Mouse (Mus musculus) megakaryocyte progenitor cell, adult 5-6 weeks (primary cell): ENCODE data around the gene Trmt10b. TPM values are rescaled to one million over a fixed set of nuclear protein-coding genes. Genes with fewer than 3 reads are reported as not detected.

Experiments used
- ATAC-seq: replicated peaks from 2 replicates; pipeline ENCODE4 v1.8.0; 2016; ENCODE audit warnings: mild to moderate bottlenecking, moderate TSS enrichment, inconsistent platforms; ENCODE audit not compliant: poor library complexity
- total RNA-seq, 2 experiments: library from RNA; stranded (forward) in 1 of 2; stranded (reverse) in 1 of 2; fragments of 157-497, 149-512 nt in 1 of 2; fragments of 200-1000 nt in 1 of 2; gene quantifications; 2 replicates each; pipeline versions ENCODE4 v1.2.3 to v1.2.4; 2015 to 2017

Trmt10b gene
- total RNA-seq (2015): 17.3 TPM in 2 replicates
- 21.9 and 25.7 TPM in 2 replicates for total RNA-seq (2017)

DNA sequence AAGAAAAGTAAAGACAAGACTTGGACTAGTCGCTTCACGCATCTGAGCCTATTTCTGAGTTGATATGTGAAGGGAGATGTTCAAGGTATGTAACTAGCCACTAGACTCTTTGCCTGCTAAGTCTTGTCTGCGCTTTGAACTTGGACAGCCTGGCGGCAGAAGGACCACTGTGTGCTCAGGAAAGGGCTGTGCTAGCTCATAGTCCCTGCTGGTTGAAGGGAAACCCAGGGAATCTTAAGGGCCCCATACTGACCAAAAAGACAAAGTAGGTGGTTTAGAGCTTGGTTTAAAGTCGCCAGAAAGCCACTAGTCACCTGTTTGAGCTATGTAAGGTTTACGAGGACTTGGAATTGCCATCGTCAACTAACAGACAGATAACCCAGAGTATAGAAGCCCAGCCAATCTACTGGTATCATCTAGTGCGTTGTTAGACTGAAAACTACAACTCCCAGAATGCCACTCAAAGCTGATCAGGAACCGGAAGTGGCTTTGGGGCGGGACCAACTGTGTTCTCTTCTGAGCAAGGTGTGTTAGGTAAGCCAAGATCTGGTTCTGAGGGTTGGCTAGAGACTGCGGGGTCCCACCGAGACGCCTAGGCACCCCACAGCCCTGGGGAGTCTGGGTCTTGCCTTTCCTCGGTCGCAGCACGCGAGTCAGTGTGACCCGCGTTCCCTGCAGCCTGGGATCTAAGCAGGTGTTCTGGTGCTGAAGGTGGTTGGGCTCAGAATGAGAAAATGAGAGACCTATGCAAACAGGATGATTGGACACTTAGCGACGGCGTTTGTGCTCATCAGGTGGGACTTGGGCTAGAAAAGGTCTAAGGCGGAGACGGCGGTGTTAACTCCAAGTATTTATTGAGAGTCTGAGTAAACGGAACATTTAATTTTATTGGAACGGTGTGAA is at the start of gene Trmt10b:
Gene Trmt10b, plus strand, starts transcription at position 466 of the 903 bp plus-strand sequence.
- peak; percentile 100 for ATAC-seq

DNA sequence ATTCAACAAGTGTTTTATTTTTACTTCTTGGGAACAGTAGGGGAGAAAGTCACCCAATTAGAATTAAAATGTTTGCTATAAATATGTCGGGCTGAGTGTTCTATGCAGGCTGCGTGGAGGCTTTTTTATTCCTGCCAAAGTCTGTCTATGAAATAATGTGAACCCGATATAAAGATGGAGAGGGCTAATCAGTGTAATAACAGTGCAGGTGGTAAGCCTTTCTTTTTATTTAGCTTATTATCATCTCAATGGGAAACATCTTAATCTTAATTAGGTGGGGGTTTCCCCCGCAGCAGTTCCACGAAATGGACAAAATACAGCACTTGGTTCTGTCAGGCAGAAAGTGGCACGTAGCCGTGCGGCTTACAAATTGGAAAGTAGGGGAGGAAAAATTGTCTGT is 45.7 kb upstream of the Trmt10b start:
- ATAC-seq: no peak

DNA sequence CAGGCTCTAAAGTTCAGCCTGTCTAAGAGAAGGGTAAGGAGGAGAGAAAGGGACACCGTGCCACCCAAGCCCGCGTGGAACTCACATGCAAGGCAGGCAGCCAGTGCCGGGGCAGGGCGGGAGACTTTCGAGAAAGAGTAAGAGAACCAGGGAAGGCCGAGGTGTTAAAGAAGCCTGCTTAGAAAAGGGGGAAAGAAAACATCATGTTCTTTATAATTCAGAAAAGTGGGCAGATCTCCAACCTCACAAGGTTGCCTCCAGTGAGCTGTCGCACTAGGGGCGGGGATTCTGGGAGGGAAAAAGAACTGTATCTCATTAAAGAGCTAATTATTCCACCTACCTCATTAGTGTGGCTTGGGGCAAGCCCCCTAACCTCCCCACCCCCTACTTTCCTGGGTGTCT is 44.1 kb upstream of the Trmt10b start:
- no peak for ATAC-seq

DNA sequence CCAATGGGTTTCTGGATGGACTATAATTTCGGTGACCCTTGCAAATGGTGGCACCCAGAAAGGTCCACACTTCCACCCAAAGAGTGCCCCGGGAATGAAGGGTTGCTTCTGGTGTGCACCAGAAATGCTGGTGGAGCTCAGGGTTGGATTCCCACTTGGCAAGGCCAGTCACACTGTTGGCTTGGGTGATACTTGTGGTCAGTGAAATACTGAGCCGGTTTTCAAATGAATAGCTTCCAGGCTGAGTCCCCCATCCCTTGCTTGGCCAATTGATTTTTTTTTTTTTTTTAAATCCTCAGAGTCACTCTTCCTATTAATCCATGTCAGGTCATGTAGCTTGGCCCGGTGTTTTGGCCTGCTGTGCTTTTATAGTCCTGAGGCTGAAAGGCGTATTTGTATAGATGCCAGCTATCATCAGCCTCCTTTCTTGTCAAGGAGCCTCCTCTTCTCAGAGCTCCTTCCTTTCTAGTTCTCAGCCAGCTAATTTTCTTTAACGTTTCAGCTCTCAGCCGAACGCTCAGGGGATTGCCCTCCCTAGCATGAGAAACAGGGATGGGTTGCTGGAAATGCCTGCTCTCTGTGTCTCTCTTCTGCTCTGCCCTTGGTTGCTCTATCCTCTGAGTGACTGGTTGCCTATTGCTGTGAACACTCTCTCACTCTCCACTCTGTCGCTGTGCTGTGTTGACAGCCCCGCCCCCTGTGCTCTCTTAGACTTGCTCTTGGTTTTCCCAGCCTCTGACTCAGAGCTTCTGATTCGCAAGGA is 42.9 kb upstream of the Trmt10b start:
- no peak for ATAC-seq

DNA sequence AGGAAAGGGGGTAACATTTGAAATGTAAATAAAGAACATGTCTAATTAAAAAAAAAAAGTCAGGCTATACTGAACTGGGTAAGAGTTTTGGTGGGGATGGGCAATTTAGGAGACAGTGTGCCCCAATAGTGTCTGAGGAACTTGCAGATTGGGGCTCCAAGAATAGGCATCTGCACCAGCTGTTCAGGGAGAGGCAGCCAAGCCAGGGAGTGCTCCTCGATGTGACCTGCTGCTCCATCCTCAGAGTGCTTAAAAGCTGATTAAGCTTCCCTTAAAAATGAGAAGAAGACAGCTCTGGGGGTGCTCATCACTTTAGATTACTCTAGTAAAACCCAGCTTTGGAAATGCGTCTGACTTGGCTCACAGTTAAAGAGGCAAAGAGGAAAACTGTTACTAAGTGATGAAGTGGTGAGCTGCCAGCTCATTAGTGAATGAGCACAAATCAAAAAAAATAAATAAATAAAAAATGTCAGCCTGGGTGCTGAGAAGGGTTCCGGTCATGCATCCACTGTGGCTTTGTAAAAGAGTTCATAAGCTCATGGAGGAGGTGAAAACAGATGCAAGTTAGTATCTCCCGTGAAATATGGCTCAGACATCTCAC is 37.6 kb upstream of the Trmt10b start:
- ATAC-seq: no peak

DNA sequence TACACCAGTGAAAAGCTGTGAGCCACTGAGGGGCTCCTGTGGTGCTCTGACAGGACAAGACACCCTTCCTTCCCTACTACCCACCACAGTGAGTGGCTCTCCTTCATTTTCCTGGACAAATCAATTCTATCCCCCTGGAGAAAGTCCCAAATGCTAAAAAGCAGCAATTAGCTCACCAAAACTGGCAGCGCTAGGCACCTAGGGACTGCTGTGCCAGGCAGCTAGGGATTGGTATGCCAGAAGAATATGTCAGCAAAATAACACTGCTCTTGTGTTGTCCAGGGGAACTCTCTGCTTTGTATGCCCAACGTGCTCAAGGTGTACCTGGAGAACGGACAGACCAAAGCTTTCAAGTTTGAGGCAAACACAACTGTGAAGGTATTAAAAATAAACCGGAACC is 35.4 kb upstream of the Trmt10b start:
- ATAC-seq: no peak

DNA sequence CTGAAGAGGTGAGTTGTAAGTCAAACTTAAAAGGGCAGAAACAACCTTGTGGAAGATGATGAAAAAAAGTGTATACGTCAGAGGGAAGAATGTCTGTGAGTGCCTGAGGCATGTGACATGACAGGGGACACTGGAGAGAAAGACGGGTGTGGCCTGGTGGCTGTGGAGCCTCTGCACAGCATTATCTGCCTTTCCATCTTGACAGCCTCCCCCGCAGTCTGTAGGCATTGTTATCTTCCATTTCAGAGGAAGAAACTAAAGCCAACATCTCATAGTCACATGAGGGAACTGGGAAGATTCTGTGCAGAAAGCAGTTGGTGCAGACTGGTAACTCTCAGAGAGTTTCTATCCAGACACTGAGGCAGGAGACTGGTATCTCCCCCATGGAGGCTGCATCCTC is 29.0 kb upstream of the Trmt10b start:
- ATAC-seq: peak; percentile 97

DNA sequence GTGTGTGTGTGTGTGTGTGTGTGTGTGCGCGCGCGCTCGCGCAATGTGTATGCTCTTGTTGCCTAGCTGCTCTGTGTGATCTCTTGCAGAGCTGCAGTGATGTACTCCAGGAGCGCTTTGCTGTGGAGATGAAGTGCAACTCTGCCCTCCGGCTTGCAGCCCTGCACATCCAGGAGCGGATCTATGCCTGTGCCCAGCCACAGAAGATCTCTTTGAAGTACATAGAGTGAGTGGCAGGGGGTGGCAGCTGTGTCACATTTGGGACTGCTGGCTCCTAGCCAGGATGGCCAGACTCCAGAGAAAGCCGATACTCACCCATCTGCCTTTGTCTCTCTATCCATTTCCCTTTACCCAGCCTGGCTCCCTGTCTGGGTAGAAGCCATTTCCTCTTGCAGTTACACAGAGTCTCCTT is 25.9 kb upstream of the Trmt10b start:
- ATAC-seq: no peak

DNA sequence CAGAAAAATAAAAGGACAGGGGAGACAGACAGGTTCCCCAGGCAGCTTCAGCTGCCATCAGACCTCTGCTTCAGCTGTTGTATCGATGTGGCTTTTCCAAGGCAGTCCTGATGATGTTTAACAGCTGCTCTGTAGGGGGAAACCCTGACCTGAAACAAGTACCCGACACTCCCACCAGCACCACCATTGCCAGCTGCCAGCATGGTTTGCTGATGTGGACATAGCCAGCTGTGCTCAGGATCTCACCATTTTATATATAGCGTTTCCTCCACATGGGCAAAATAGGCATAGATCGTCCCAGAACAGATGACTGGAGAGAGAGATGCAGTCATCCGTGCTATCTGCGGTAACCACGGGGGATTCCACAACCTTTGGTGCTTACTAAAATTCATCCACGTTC is 21.2 kb upstream of the Trmt10b start:
- ATAC-seq: no peak

DNA sequence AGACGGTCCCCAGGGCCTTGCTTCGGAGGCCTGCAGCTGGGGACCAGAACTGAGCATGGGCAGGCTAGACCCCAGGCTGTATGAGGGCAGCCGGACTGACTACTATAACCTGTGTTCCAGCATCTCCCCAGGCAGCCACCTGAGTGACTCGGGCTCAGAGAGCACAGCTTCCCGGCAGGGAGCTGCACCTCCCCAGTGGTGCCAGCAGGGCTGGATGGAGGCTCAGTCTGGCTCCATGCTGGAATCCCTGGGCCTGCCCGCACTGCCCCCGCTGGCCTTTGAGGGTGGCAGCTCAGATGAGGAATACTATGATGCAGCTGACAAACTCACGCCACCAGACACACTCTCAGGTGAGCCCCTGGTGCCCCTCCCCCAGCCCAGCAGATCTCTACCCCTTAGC is 17.6 kb upstream of the Trmt10b start:
- peak; percentile 61 for ATAC-seq

DNA sequence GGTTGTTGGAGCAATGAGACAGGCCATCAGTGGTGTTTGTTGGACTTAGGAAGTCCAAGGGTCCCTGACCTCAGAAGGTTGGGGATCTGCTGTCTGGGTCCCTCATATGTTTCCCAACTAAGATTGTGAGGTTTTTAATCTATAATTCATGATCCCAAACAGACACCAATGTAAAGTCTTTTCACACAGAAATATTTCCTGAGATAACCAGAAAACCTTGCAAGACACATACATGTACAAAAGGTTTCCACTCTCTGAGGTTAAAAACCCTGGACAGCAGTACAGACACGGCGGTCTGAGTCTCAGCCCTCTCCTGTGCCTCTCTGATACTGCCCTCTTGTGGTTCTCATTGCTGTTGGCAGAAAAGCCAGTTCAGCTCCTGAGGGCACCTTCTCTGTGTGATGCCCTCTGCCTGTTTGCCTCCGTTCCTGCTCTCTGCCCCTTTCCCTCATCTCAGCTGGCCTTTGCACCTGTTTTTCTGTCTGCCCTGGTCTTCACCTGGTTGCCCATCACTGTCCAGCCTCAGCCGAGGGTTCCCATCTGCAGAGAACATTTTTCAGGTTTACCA is 16.9 kb upstream of the Trmt10b start:
- ATAC-seq: peak; percentile 91

DNA sequence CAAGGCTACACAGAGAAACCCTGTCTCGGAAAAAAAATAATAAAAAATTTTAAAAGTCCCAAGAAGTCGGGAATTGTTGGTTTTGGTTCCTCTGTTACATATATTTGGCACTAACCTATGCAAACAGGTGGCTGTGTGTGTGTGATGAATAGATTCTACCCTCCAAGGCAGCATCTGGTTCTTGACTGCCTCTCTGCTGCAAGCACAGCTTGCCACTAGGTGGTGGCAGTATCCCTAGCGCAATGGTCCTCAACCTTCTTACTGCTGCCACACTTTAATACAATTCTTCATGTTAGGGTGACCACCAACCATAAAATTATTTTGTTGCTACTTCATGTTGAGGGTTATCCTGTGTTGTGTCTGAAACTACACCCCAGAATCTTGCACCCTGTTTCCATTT is 10.6 kb upstream of the Trmt10b start:
- ATAC-seq: peak; percentile 76

DNA sequence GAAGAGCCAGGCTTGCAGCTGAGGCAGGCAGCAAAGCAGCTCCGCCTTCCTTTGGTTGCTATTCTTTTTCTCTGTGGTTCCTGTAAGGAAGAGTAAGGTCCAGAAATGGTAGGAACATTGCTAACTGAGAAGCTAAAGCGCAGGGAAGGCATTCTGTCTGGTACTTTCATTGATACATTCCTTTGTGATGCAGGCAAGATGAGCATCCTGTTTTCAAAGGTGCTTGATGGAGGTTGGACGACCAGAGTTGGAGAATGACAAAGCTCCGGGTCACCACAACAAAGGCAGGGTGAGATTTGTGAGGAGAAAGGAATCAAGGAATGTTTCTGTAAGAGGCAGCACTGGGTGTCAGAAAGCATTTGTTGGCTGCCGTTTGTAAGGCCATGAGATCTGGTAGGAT is 9.0 kb upstream of the Trmt10b start:
- ATAC-seq: no peak

DNA sequence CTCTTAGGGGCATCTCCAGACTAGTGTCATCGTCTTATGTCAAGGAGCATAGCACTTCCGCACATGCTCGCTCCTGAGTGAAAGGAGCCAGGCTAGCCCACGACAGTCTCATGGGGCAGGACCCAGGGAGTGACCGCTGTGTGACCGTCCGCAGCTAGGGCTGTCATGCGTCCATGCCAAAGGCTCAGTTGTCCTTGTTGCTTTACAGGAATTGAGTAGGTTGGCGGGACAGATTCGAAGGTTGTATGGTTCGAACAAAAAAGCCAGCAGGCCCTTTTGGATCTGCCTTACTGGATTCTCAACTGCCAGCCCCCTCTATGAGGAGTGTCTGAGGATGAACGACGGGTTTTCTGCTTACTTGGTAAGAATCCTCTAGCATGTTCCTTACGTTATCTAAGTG is 8.6 kb downstream of the Trmt10b start:
- no peak for ATAC-seq

DNA sequence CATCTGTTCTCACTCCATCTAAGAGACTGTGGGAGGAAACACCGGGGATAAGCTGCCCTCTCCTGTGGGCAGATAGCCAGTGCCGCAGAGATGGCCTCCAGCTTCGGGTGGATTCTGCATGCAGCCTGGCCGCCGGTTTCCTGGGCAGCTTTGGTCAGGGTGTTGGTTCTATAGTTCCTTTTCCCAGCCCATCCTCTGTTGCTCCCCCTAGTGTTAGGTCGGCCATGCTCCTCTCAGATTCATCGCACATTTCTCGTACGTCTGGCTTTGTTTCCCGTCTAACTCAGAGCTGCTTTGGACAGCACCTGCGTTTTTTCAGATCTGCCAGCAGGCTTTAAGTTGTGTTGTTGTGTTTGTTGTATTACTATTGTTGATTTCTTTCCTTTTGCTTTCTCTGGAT is 11.1 kb downstream of the Trmt10b start:
- peak; percentile 83 for ATAC-seq

DNA sequence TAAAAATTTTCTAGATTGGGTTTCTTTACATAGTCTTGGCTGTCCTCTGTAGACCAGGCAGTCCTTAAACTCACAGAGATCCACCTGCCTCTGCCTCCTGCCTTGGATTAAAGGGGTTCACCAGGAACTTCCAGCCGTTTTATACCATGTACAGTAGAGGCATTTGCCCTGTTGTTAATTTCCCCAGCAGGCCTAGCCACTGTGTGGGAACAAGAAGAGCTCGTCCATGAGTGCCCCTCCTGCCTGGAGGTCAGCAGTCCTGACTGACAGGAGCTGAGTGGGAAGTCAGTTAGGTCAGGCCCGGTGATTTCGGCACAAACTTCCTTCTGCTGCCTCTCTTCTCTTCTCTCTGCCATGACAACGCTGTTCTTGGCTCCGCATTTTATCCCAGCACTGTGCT is 11.7 kb downstream of the Trmt10b start:
- ATAC-seq: no peak

DNA sequence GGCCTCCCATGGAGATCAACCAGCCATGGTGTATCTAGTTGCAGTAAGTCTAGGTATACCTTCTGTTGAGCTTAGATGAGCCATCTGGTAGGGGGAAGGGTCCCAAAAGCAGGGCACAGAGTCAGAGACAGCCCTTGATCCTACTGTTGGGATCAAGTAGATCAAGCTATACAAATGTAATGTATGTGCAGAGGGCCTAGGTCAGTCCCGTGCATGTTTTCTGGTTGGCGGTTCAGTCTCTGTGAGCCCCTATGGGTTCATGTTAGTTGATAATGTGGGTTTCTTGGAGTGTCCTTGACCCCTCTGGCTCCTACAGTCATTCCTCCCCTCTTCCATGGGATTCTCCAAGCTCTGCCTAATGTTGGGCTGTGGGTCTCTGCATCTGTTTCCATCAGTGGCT is 14.1 kb downstream of the Trmt10b start:
- ATAC-seq: no peak

DNA sequence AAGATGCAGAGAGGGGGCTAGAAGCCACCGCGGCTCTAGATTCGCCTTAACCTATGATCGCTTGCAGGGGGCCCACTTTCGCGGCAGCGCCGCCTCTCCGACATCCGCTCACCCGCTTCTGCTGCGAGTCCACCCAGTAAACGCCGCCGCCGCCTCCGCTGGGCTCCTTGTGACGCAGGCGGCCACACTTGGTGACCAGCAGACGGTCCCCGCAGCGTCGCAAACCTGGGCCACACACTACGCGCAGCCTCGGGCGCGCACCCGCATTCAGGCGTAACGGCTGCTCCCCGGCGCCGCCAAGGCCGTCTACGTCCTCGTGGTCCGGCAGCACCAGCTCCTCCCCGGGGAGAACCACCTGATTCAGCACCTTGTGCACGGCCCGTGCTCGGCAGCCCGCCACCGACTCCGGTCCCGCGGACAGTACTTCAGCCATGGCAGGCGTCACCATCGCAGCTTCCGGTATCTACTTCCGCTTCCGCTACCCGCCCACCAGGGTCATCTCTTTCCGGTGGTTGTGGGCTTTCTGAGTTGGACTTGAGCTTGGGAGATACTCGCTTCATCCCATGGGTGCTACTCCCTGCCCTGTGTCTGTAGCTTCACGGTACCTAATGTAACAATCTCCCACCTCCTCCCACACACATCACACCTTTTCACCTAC is 23.4 kb downstream of the Trmt10b start:
- peak; percentile 93 for ATAC-seq

DNA sequence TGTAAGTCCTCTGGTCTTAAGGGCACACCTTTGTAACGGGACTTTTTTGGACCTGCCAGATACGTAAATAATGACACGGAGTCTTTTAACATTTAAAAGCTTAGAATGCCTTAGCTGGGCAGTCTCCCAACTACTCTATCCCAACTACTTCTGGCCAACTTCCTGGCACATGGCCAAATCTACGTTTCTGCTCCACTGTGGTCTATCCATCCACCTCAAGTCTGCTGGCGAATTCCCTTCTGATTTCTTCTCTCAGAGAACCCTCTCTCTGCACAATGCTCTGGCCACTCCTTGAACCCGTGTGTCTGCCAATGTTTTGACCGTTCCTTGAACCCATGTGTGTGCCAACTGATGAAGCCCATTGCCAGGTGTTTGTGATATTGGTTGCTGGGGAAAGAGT is 34.2 kb downstream of the Trmt10b start:
- no peak for ATAC-seq

DNA sequence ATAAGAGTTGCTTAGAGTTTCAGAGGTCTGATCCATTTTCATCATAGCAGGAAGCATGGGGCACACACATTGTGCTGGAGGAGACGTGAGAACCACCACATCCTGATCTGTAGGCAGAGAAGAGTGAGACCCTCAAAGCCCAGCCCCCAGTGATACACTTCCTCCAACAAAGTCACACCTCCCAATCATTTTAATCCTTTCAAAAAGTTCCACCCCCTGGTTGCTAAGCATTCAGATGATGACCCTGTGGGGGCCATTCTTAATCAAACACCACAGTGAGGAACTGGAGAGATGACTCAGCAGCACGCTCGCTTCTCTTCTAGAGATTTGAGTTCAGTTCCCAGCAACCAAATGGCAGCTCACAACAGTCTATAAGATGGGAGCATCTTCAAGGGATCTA is 35.5 kb downstream of the Trmt10b start:
- no peak for ATAC-seq

DNA sequence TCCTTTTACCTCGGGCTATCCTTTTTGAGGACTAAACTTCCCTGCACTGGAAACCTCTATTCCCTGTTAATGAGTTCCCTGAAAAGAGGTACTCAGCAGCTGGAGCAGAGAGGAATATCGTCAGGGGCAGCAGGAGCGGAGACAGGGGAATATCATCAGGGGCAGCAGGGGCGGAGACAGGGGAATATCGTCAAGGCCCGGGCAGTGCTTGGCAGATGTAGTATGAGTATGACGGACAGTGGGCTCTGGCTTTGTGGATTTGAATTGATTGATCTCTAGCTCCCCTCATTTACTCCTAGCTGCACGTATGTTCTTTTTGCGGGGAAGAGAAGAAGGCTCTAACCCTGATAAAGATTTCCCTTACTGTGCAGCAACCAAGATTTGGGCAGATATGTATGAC is 44.3 kb downstream of the Trmt10b start:
- ATAC-seq: no peak
